Mouse (Mus musculus) neural tube, embryonic 10.5 days (tissue): ENCODE results near the gene Faxc.

Experiments
- DNase-seq: peaks from one replicate; pipeline ENCODE4 v3.0.0-alpha.2; 2017; ENCODE audit warnings: low spot score; ENCODE audit errors: extremely low spot score

The Faxc gene

GRCm38 (mm10) chr4:21930971-21931771 lies at the start of gene Faxc:
Gene Faxc (plus strand): TSS chr4:21931329.
- DNase-seq, result peak; percentile 83

- no peak for DNase-seq
Observed at GRCm38 (mm10) chr4:21882806-21883205, 48.3 kb upstream of the Faxc start.

GRCm38 (mm10) chr4:21885831-21886230 lies 45.3 kb upstream of the Faxc start:
- no peak for DNase-seq

GRCm38 (mm10) chr4:21931772-21932630 lies 872 bp downstream of the Faxc start:
- peak; percentile 15 for DNase-seq

GRCm38 (mm10) chr4:21935378-21935777 lies 4.2 kb downstream of the Faxc start:
- no peak for DNase-seq

- DNase-seq, result no peak
Observed at GRCm38 (mm10) chr4:21936424-21936823, 5.3 kb downstream of the Faxc start.

- DNase-seq, result no peak
Observed at GRCm38 (mm10) chr4:21937890-21938289, 6.8 kb downstream of the Faxc start.

GRCm38 (mm10) chr4:21944672-21945071 lies 13.5 kb downstream of the Faxc start:
- DNase-seq, result no peak

- no peak for DNase-seq
Observed at GRCm38 (mm10) chr4:21951444-21951843, 20.3 kb downstream of the Faxc start.

GRCm38 (mm10) chr4:21952255-21952654 lies 21.1 kb downstream of the Faxc start:
- DNase-seq, result no peak

GRCm38 (mm10) chr4:21957570-21958321 lies 26.6 kb downstream of the Faxc start:
- peak; percentile 43 for DNase-seq

GRCm38 (mm10) chr4:21971949-21972348 lies 40.8 kb downstream of the Faxc start:
- DNase-seq, result no peak

GRCm38 (mm10) chr4:21974126-21974525 lies 43.0 kb downstream of the Faxc start:
- no peak for DNase-seq

GRCm38 (mm10) chr4:21980471-21980870 lies 49.3 kb downstream of the Faxc start:
- DNase-seq, result no peak

GRCm38 (mm10) chr4:21982449-21982848 lies 51.3 kb downstream of the Faxc start:
- no peak for DNase-seq

GRCm38 (mm10) chr4:21986857-21987256 lies 55.7 kb downstream of the Faxc start:
- no peak for DNase-seq

GRCm38 (mm10) chr4:21987460-21987859 lies 56.3 kb downstream of the Faxc start:
- no peak for DNase-seq

- DNase-seq, result no peak
Observed at GRCm38 (mm10) chr4:21989571-21990091, 58.5 kb downstream of the Faxc start.

- no peak for DNase-seq
Observed at GRCm38 (mm10) chr4:21990580-21991235, 59.6 kb downstream of the Faxc start.

GRCm38 (mm10) chr4:22017656-22018379 lies 86.7 kb downstream of the Faxc start:
- DNase-seq, result peak; percentile 51
